Mouse (Mus musculus): ENCODE data around the gene Ctdspl. TPM values are rescaled to one million over a fixed set of nuclear protein-coding genes. Genes with fewer than 3 reads are reported as not detected.
A peak's percentile ranks its signal among the peaks of the same experiment; 100 is the strongest.

The Ctdspl gene
- total RNA-seq (2021) = 10 to 100 TPM; 31.9 to 38.7 TPM

- intact Hi-C loops (cut with DNase I) = loop anchor here (2.0 to 5.0 kb wide), 3 partner anchors 79 to 416 kb away; partner anchors contain the start of gene Myd88
These were observed at the start of gene Ctdspl for GRCm38 (mm10) chr9:118926111-118926650. Ctdspl (plus strand) TSS chr9:118926453.

GRCm38 (mm10) chr9:118876902-118877301 lies 49.4 kb upstream of the Ctdspl start:
- no peak for DNase-seq (ENCODE audit: low spot score in 2 of 2)
- intact Hi-C loops (cut with DNase I) = no loop called here

More at GRCm38 (mm10) chr9:118926111-118926650, at the start of gene Ctdspl:
- DNase-seq (ENCODE audit: low spot score in 2 of 2) = peak; percentile 62 to 68

- intact Hi-C loops (cut with DNase I) = no loop called here
- no peak for DNase-seq (ENCODE audit: low spot score in 2 of 2)
These were observed 48.8 kb upstream of the Ctdspl start for GRCm38 (mm10) chr9:118877365-118878008.

- intact Hi-C loops (cut with DNase I) = no loop called here
- no peak for DNase-seq (ENCODE audit: low spot score in 2 of 2)
These were observed 47.7 kb upstream of the Ctdspl start for GRCm38 (mm10) chr9:118878596-118878995.

GRCm38 (mm10) chr9:118881281-118881945 lies 44.8 kb upstream of the Ctdspl start:
- intact Hi-C loops (cut with DNase I) = no loop called here
- no peak for DNase-seq (ENCODE audit: low spot score in 2 of 2)

- DNase-seq (ENCODE audit: low spot score in 2 of 2) = peak in 1 of 2 experiments; percentile 19
- intact Hi-C loops (cut with DNase I) = no loop called here
These were observed 44.3 kb upstream of the Ctdspl start for GRCm38 (mm10) chr9:118881946-118882284.

- no peak for DNase-seq (ENCODE audit: low spot score in 2 of 2)
- intact Hi-C loops (cut with DNase I) = no loop called here
These were observed 43.1 kb upstream of the Ctdspl start for GRCm38 (mm10) chr9:118883150-118883549.

- intact Hi-C loops (cut with DNase I) = no loop called here
- no peak for DNase-seq (ENCODE audit: low spot score in 2 of 2)
These were observed 40.5 kb upstream of the Ctdspl start for GRCm38 (mm10) chr9:118885785-118886184.

- intact Hi-C loops (cut with DNase I) = no loop called here
- no peak for DNase-seq (ENCODE audit: low spot score in 2 of 2)
These were observed 39.1 kb upstream of the Ctdspl start for GRCm38 (mm10) chr9:118887201-118887600.

GRCm38 (mm10) chr9:118887734-118888133 lies 38.5 kb upstream of the Ctdspl start:
- no peak for DNase-seq (ENCODE audit: low spot score in 2 of 2)
- intact Hi-C loops (cut with DNase I) = no loop called here

GRCm38 (mm10) chr9:118890149-118890548 lies 36.1 kb upstream of the Ctdspl start:
- DNase-seq (ENCODE audit: low spot score in 2 of 2) = no peak
- intact Hi-C loops (cut with DNase I) = no loop called here

GRCm38 (mm10) chr9:118890645-118891044 lies 35.6 kb upstream of the Ctdspl start:
- no peak for DNase-seq (ENCODE audit: low spot score in 2 of 2)
- intact Hi-C loops (cut with DNase I) = no loop called here

GRCm38 (mm10) chr9:118891068-118891467 lies 35.2 kb upstream of the Ctdspl start:
- intact Hi-C loops (cut with DNase I) = no loop called here
- no peak for DNase-seq (ENCODE audit: low spot score in 2 of 2)

GRCm38 (mm10) chr9:118891593-118891992 lies 34.7 kb upstream of the Ctdspl start:
- no peak for DNase-seq (ENCODE audit: low spot score in 2 of 2)
- intact Hi-C loops (cut with DNase I) = no loop called here

GRCm38 (mm10) chr9:118895101-118895500 lies 31.2 kb upstream of the Ctdspl start:
- DNase-seq (ENCODE audit: low spot score in 2 of 2) = no peak
- intact Hi-C loops (cut with DNase I) = no loop called here

GRCm38 (mm10) chr9:118900677-118901076 lies 25.6 kb upstream of the Ctdspl start:
- DNase-seq (ENCODE audit: low spot score in 2 of 2) = peak in 1 of 2 experiments; percentile 55
- intact Hi-C loops (cut with DNase I) = no loop called here

GRCm38 (mm10) chr9:118901917-118902316 lies 24.3 kb upstream of the Ctdspl start:
- no peak for DNase-seq (ENCODE audit: low spot score in 2 of 2)
- intact Hi-C loops (cut with DNase I) = no loop called here

GRCm38 (mm10) chr9:118907934-118908620 lies 18.2 kb upstream of the Ctdspl start:
- intact Hi-C loops (cut with DNase I) = loop anchor here (1.0 to 5.0 kb wide), 2 partner anchors 301 to 319 kb away; partner anchors contain the start of gene Itga9
- peak; percentile 85 to 91 for DNase-seq (ENCODE audit: low spot score in 2 of 2)

- intact Hi-C loops (cut with DNase I) = no loop called here
These were observed 13.2 kb upstream of the Ctdspl start for GRCm38 (mm10) chr9:118913048-118913447.

GRCm38 (mm10) chr9:118913613-118914012 lies 12.6 kb upstream of the Ctdspl start:
- intact Hi-C loops (cut with DNase I) = no loop called here
- no peak for DNase-seq (ENCODE audit: low spot score in 2 of 2)

More at GRCm38 (mm10) chr9:118913048-118913447, 13.2 kb upstream of the Ctdspl start:
- no peak for DNase-seq (ENCODE audit: low spot score in 2 of 2)
